24 mouse cellular contexts compared by ENCODE assay signal in genomic region chr9:50475318-50475717, GRCm38 (mm10).
"Had no signal": no experiment of that assay in that cellular context is flagged by ENCODE, and none has a peak within 500 bp of the region (broad histone marks: within the 10 kb centered on the region; RNA-seq: fewer than 3 reads in every experiment).

No protein-coding gene starts in this region.

- H3K4me2 ChIP-seq: heart, embryonic 11.5 days; heart, embryonic 13.5 days; heart, embryonic 15.5 days; hindbrain, embryonic 13.5 days; hindbrain, embryonic 15.5 days; limb, embryonic 13.5 days; limb, embryonic 15.5 days; liver, embryonic 12.5 days had no signal

- ATAC-seq: forebrain, postnatal 0 days; hindbrain, postnatal 0 days; intestine, embryonic 16.5 days; liver, embryonic 12.5 days had no signal

- H3K4me3 ChIP-seq: heart, adult 2 months; heart, embryonic 13.5 days; heart, embryonic 15.5 days; hindbrain, embryonic 13.5 days; hindbrain, embryonic 15.5 days; limb, embryonic 13.5 days; limb, embryonic 15.5 days; liver, embryonic 12.5 days had no signal

- H3K36me3 ChIP-seq: heart, embryonic 13.5 days; heart, embryonic 15.5 days; hindbrain, embryonic 13.5 days; hindbrain, embryonic 15.5 days; limb, embryonic 13.5 days; limb, embryonic 15.5 days; liver, embryonic 12.5 days had no signal

- H3K4me1 ChIP-seq: hindbrain, embryonic 15.5 days had no signal

- DNase-seq: forebrain, postnatal 0 days; gastrocnemius, postnatal 14 days; gastrocnemius, postnatal 36 days; heart, adult 11 months; heart, adult 2 months; heart, postnatal 14 days; heart, postnatal 36 days; kidney, adult 11 months; kidney, adult 8-10 months; kidney, postnatal 14 days; layer of hippocampus, adult 9-11 months; layer of hippocampus, postnatal 36 days; left cerebral cortex, postnatal 4 days had no signal

- H3K9me3 ChIP-seq: heart, embryonic 13.5 days; heart, embryonic 15.5 days; hindbrain, embryonic 13.5 days; hindbrain, embryonic 15.5 days; limb, embryonic 13.5 days; limb, embryonic 15.5 days; liver, embryonic 12.5 days had no signal

- H3K27ac ChIP-seq: heart, adult 2 months; heart, embryonic 13.5 days; heart, embryonic 15.5 days; hindbrain, embryonic 13.5 days; hindbrain, embryonic 15.5 days; hindbrain, postnatal 0 days; limb, embryonic 13.5 days; limb, embryonic 15.5 days; liver, embryonic 12.5 days; liver, embryonic 14.5 days had no signal

- H3K9ac ChIP-seq: forebrain, postnatal 0 days; heart, embryonic 13.5 days; heart, embryonic 15.5 days; hindbrain, embryonic 13.5 days; hindbrain, embryonic 15.5 days; limb, embryonic 13.5 days; limb, embryonic 15.5 days; liver, embryonic 12.5 days; liver, embryonic 14.5 days had no signal

- H3K27me3 ChIP-seq: hindbrain, embryonic 13.5 days; hindbrain, embryonic 15.5 days had no signal
